Mouse (Mus musculus): ENCODE data around the gene Adgrg2. TPM values are rescaled to one million over a fixed set of nuclear protein-coding genes. Genes with fewer than 3 reads are reported as not detected.

Gene Adgrg2
- 0.05 and 0.22 TPM in 2 replicates for total RNA-seq (2012; rRNA removed)

DNA sequence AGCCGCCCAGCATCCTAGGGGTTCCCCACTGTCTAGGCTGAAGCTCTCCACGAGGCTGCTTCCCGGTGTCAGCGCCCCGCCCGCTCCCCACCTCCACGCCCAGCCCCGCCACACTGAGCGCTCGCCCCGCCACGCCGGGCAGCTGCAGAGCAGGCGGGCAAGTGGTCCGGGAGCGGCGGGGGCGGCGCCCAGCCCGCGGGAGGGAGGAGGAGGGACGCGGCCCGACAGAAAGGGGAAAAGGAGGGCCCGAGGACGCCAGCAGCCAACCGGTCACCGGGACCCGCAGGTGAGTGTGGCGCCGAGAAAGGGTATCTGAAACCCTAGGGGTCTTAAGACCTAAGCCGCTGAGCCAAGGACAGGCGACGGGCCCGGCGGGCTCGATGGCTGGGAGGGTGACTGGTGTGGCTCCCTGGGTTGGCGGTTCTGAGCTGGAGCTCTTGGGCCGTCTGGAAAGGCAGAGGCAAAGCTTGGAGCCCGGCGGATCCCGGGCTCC lies at the start of gene Adgrg2:
Gene Adgrg2, plus strand, starts transcription at position 227 of the 493 bp plus-strand sequence.
- TF ChIP-seq ZNF384 (IDR thresholded peaks at IDR 0.05; ENCODE audit: low read depth, low read length): no peak
- no peak for TF ChIP-seq MAFK (IDR thresholded peaks at IDR 0.05; ENCODE audit: insufficient read depth, low read depth, low read length)
- no peak for TF ChIP-seq CHD2 (IDR thresholded peaks at IDR 0.05; ENCODE audit: low read depth, low read length)
- TF ChIP-seq HCFC1 (IDR thresholded peaks at IDR 0.05; ENCODE audit: borderline replicate concordance, insufficient read depth, low read length): no peak
- no peak for TF ChIP-seq ZC3H11A (IDR thresholded peaks at IDR 0.05; ENCODE audit: borderline replicate concordance, low read depth, low read length)
- Histone ChIP-seq H3K27ac (ENCODE audit: insufficient read depth, low read depth, low read length, poor library complexity, severe bottlenecking) (no peak within 1 kb of the TSS), H3K4me1 (ENCODE audit: control insufficient read depth in 2 of 2, insufficient read depth in 2 of 2, low read length in 2 of 2, poor library complexity in 1 of 2) (no peaks in the 10 kb centered on the region), H3K36me3 (ENCODE audit: control insufficient read depth, insufficient read depth, low read length, poor library complexity, severe bottlenecking) (no peaks in the 10 kb centered on the region), H3K9me3 (ENCODE audit: control insufficient read depth, insufficient read depth, low read depth, low read length) (no peaks in the 10 kb centered on the region), H3K4me3 (ENCODE audit: insufficient read depth in 1 of 2, low read depth in 1 of 2, low read length in 2 of 2, poor library complexity in 1 of 2, severe bottlenecking in 1 of 2) (peak within 1 kb of the TSS; percentile 62 to 70), H3K9ac (ENCODE audit: insufficient read depth, low read depth, low read length, poor library complexity, severe bottlenecking) (no peak within 1 kb of the TSS; the same call in 1 of the 2 replicates)
- in situ Hi-C loops (cut with MboI; ENCODE audit: low sequenced_read_pairs in 2 of 2, unreplicated experiment in 2 of 2): no loop called here
- no peak for DNase-seq (ENCODE audit: low read depth, low spot score)

- Histone ChIP-seq H3K4me1 (ENCODE audit: control insufficient read depth in 2 of 2, insufficient read depth in 2 of 2, low read length in 2 of 2, poor library complexity in 1 of 2) (no peaks in the 10 kb centered on the region), H3K27ac (ENCODE audit: insufficient read depth, low read depth, low read length, poor library complexity, severe bottlenecking) (no peak overlapping the region), H3K9ac (ENCODE audit: insufficient read depth, low read depth, low read length, poor library complexity, severe bottlenecking) (no peak overlapping the region), H3K4me3 (ENCODE audit: insufficient read depth in 1 of 2, low read depth in 1 of 2, low read length in 2 of 2, poor library complexity in 1 of 2, severe bottlenecking in 1 of 2) (no peak overlapping the region), H3K36me3 (ENCODE audit: control insufficient read depth, insufficient read depth, low read length, poor library complexity, severe bottlenecking) (no peaks in the 10 kb centered on the region), H3K9me3 (ENCODE audit: control insufficient read depth, insufficient read depth, low read depth, low read length) (no peaks in the 10 kb centered on the region)
- in situ Hi-C loops (cut with MboI; ENCODE audit: low sequenced_read_pairs in 2 of 2, unreplicated experiment in 2 of 2): no loop called here
- TF ChIP-seq HCFC1 (IDR thresholded peaks at IDR 0.05; ENCODE audit: borderline replicate concordance, insufficient read depth, low read length): no peak
- TF ChIP-seq MAFK (IDR thresholded peaks at IDR 0.05; ENCODE audit: insufficient read depth, low read depth, low read length): no peak
- TF ChIP-seq ZC3H11A (IDR thresholded peaks at IDR 0.05; ENCODE audit: borderline replicate concordance, low read depth, low read length): no peak
- TF ChIP-seq ZNF384 (IDR thresholded peaks at IDR 0.05; ENCODE audit: low read depth, low read length): no peak
- no peak for TF ChIP-seq CHD2 (IDR thresholded peaks at IDR 0.05; ENCODE audit: low read depth, low read length)
- no peak for DNase-seq (ENCODE audit: low read depth, low spot score)
These were observed 39.5 kb upstream of the Adgrg2 start for GRCm38 (mm10) chrX:160350995-160351394.

GRCm38 (mm10) chrX:160351967-160352677 lies 38.4 kb upstream of the Adgrg2 start:
- no peak overlapping the region for H3K27ac ChIP-seq (ENCODE audit: insufficient read depth, low read depth, low read length, poor library complexity, severe bottlenecking)
- no peak overlapping the region for H3K4me3 ChIP-seq (ENCODE audit: insufficient read depth in 1 of 2, low read depth in 1 of 2, low read length in 2 of 2, poor library complexity in 1 of 2, severe bottlenecking in 1 of 2)
- DNase-seq (ENCODE audit: low read depth, low spot score): no peak
- H3K9ac ChIP-seq (ENCODE audit: insufficient read depth, low read depth, low read length, poor library complexity, severe bottlenecking): no peak overlapping the region
- no peaks in the 10 kb centered on the region for H3K36me3 ChIP-seq (ENCODE audit: control insufficient read depth, insufficient read depth, low read length, poor library complexity, severe bottlenecking)
- in situ Hi-C loops (cut with MboI; ENCODE audit: low sequenced_read_pairs in 2 of 2, unreplicated experiment in 2 of 2): no loop called here
- no peaks in the 10 kb centered on the region for H3K9me3 ChIP-seq (ENCODE audit: control insufficient read depth, insufficient read depth, low read depth, low read length)
- H3K4me1 ChIP-seq (ENCODE audit: control insufficient read depth in 2 of 2, insufficient read depth in 2 of 2, low read length in 2 of 2, poor library complexity in 1 of 2): no peaks in the 10 kb centered on the region
- TF ChIP-seq ZC3H11A (IDR thresholded peaks at IDR 0.05; ENCODE audit: borderline replicate concordance, low read depth, low read length) (no peak), ZNF384 (IDR thresholded peaks at IDR 0.05; ENCODE audit: low read depth, low read length) (no peak), HCFC1 (IDR thresholded peaks at IDR 0.05; ENCODE audit: borderline replicate concordance, insufficient read depth, low read length) (no peak), CHD2 (IDR thresholded peaks at IDR 0.05; ENCODE audit: low read depth, low read length) (no peak), MAFK (IDR thresholded peaks at IDR 0.05; ENCODE audit: insufficient read depth, low read depth, low read length) (no peak)

DNA sequence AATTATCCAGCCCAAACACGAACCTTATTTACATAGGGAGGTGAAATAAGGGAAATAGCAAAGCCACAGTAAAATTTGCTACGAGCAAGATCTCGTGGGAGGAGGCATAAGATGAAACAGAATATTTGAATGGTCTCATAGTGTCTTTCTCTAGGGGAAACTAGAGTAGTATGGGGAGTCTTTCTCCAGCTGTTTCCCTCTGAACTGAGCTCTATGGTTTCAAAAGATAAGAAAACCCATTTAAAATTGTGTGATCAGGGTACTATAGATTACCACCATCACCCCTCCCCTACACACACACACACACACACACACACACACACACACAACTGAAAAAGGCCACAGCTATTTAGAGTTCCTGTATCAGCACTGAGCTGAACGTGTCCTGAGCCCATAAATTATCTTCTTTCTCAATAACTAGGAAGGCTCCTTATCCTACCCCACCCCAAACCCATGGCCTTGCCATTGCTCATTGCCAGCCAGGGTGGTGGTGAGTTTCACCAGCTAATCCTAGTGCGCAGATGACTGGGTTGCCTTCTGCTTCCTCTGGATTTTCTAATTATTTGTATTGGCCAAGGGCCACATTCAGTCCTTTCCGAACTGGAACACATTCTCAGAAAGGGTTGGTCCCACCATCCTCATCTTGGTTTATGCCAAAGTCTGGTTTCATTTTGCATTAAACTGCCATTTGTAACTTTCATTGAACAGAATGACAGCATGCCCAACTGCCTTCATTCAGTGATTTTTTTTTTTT lies 5.6 kb upstream of the Adgrg2 start:
- no peaks in the 10 kb centered on the region for H3K9me3 ChIP-seq (ENCODE audit: control insufficient read depth, insufficient read depth, low read depth, low read length)
- H3K4me3 ChIP-seq (ENCODE audit: insufficient read depth in 1 of 2, low read depth in 1 of 2, low read length in 2 of 2, poor library complexity in 1 of 2, severe bottlenecking in 1 of 2): no peak overlapping the region
- in situ Hi-C loops (cut with MboI; ENCODE audit: low sequenced_read_pairs in 2 of 2, unreplicated experiment in 2 of 2): no loop called here
- no peak for TF ChIP-seq MAFK (IDR thresholded peaks at IDR 0.05; ENCODE audit: insufficient read depth, low read depth, low read length)
- TF ChIP-seq CHD2 (IDR thresholded peaks at IDR 0.05; ENCODE audit: low read depth, low read length): no peak
- no peak for TF ChIP-seq ZC3H11A (IDR thresholded peaks at IDR 0.05; ENCODE audit: borderline replicate concordance, low read depth, low read length)
- no peak for TF ChIP-seq HCFC1 (IDR thresholded peaks at IDR 0.05; ENCODE audit: borderline replicate concordance, insufficient read depth, low read length)
- TF ChIP-seq ZNF384 (IDR thresholded peaks at IDR 0.05; ENCODE audit: low read depth, low read length): no peak
- DNase-seq (ENCODE audit: low read depth, low spot score): no peak
- H3K27ac ChIP-seq (ENCODE audit: insufficient read depth, low read depth, low read length, poor library complexity, severe bottlenecking): no peak overlapping the region
- H3K9ac ChIP-seq (ENCODE audit: insufficient read depth, low read depth, low read length, poor library complexity, severe bottlenecking): no peak overlapping the region
- H3K4me1 ChIP-seq (ENCODE audit: control insufficient read depth in 2 of 2, insufficient read depth in 2 of 2, low read length in 2 of 2, poor library complexity in 1 of 2): no peaks in the 10 kb centered on the region
- no peaks in the 10 kb centered on the region for H3K36me3 ChIP-seq (ENCODE audit: control insufficient read depth, insufficient read depth, low read length, poor library complexity, severe bottlenecking)

Measured in ES-E14 (cell line).